Comparison of ENCODE assay signal across 9 mouse cellular contexts in the genomic region with DNA sequence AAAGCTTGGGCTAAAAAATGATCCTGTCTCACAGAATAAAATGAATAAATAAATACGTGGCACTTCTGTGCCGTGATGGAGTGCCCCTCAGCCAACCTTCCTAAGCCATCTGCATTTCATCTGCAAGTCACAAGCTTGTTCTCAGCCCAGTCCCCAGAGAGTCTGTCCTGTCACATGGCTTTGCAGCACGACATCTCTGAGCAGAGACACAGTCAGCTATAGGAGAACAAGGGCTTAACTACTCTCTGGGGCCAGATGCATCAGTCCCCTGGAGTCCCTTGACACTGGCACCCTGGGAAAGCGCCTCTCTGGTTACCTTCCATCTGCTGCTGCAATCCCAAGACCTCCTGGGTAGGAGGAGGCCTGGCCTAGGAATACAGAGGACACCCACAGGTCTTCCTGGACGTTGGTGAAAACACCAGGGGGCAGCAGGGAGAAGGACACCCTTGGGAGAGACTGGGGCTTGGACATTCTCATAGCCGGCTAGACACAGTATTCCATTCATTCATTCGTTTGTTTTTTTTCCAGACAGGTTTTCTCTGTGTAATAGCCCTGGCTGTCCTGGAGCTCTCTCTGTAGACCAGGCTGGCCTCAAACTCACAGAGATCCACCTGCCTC. TPM values are rescaled to one million over a fixed set of nuclear protein-coding genes. Genes with fewer than 3 reads are reported as not detected.
A peak's percentile ranks its signal among the peaks of the same experiment; 100 is the strongest.
DNase-seq lines count a peak whose midpoint lies in the region; ATAC-seq and TF ChIP-seq lines count a peak whose summit lies in the region.
"Had no signal": no experiment of that assay in that cellular context is flagged by ENCODE, and none has a peak within 500 bp of the region (broad histone marks: within the 10 kb centered on the region; RNA-seq: fewer than 3 reads in every experiment).

No protein-coding gene starts in this region.

- peak; percentile 65 for DNase-seq in gastrocnemius, adult 18-20 months (ENCODE audit: low spot score)
- no peak for DNase-seq in gastrocnemius, postnatal 25 days
- DNase-seq in thymus, adult 2 months: peak; percentile 51
- no peak for DNase-seq in thymus, postnatal 0 days (ENCODE audit: low spot score)
- no peak for DNase-seq in kidney, postnatal 0 days (ENCODE audit: low spot score)
- peak; percentile 29 for DNase-seq in splenic B cell, adult 2 months (ENCODE audit: low read depth, low spot score)
- DNase-seq in forebrain, embryonic 10.5 days (ENCODE audit: extremely low spot score, low spot score): no peak
- no peak for DNase-seq in midbrain, embryonic 14.5 days

- H3K4me3 ChIP-seq in thymus, adult 2 months (ENCODE audit: control insufficient read depth, insufficient read depth, low read length): no peak overlapping the region
- H3K4me3 ChIP-seq in kidney, postnatal 0 days (replicated peaks; ENCODE audit: low read depth, low read length): no peak overlapping the region
- no peak overlapping the region for H3K4me3 ChIP-seq in forebrain, embryonic 10.5 days
- H3K4me3 ChIP-seq in midbrain, embryonic 14.5 days (replicated peaks; ENCODE audit: low read depth, low read length): no peak overlapping the region
- H3K4me3 ChIP-seq: embryonic facial prominence, embryonic 13.5 days had no signal

- H3K9me3 ChIP-seq in kidney, postnatal 0 days (replicated peaks; ENCODE audit: low read length): no peaks in the 10 kb centered on the region
- no peaks in the 10 kb centered on the region for H3K9me3 ChIP-seq in forebrain, embryonic 10.5 days
- H3K9me3 ChIP-seq in midbrain, embryonic 14.5 days (ENCODE audit: control insufficient read depth, low read length): no peaks in the 10 kb centered on the region
- H3K9me3 ChIP-seq: embryonic facial prominence, embryonic 13.5 days had no signal

- peaks cover 7% of the 10 kb centered on the region for H3K4me1 ChIP-seq in thymus, adult 2 months (replicated peaks; ENCODE audit: control insufficient read depth, insufficient read depth, low read length)
- H3K4me1 ChIP-seq in kidney, postnatal 0 days (replicated peaks; ENCODE audit: insufficient read depth, low read length): peaks cover 6% of the 10 kb centered on the region
- H3K4me1 ChIP-seq in forebrain, embryonic 10.5 days: peaks cover 20% of the 10 kb centered on the region
- H3K4me1 ChIP-seq in midbrain, embryonic 14.5 days (ENCODE audit: control insufficient read depth, insufficient read depth, low read length): no peaks in the 10 kb centered on the region

- H3K4me2 ChIP-seq in kidney, postnatal 0 days (ENCODE audit: low read length): no peak overlapping the region
- H3K4me2 ChIP-seq in midbrain, embryonic 14.5 days (ENCODE audit: low read length): no peak overlapping the region
- H3K4me2 ChIP-seq: embryonic facial prominence, embryonic 13.5 days had no signal

- no peak for ATAC-seq in kidney, postnatal 0 days (replicated peaks; ENCODE audit: low FRiP score, low read depth)
- no peak for ATAC-seq in midbrain, embryonic 14.5 days (ENCODE audit: low FRiP score, low TSS enrichment)

- no peaks in the 10 kb centered on the region for H3K27me3 ChIP-seq in thymus, adult 2 months (ENCODE audit: control insufficient read depth, insufficient read depth, low read length)
- 0 out of 2 replicates have a peak, but pooled peaks cover 3% of the 10 kb centered on the region for H3K27me3 ChIP-seq in kidney, postnatal 0 days (ENCODE audit: insufficient read depth, low read length)
- no peaks in the 10 kb centered on the region for H3K27me3 ChIP-seq in splenic B cell, adult 2 months (ENCODE audit: control insufficient read depth, insufficient read depth, low read length, poor library complexity, severe bottlenecking)
- H3K27me3 ChIP-seq in forebrain, embryonic 10.5 days (ENCODE audit: poor library complexity, severe bottlenecking): peaks cover 41% of the 10 kb centered on the region
- peaks cover 12% of the 10 kb centered on the region for H3K27me3 ChIP-seq in midbrain, embryonic 14.5 days (ENCODE audit: control insufficient read depth, insufficient read depth, low read length)

- TF ChIP-seq CTCF in thymus, adult 2 months (IDR thresholded peaks at IDR 0.05; ENCODE audit: borderline replicate concordance, control insufficient read depth, extremely low read depth, insufficient read depth, low read length, poor library complexity): no peak
- TF ChIP-seq CTCF in kidney, postnatal 0 days (IDR thresholded peaks at IDR 0.05; ENCODE audit: low read depth): peak; percentile 64

- H3K27ac ChIP-seq in thymus, adult 2 months (ENCODE audit: control insufficient read depth, insufficient read depth, low read length): no peak overlapping the region
- H3K27ac ChIP-seq in kidney, postnatal 0 days: no peak overlapping the region
- H3K27ac ChIP-seq in forebrain, embryonic 10.5 days: no peak overlapping the region
- H3K27ac ChIP-seq in midbrain, embryonic 14.5 days (replicated peaks; ENCODE audit: low read depth, low read length): no peak overlapping the region
- H3K27ac ChIP-seq: embryonic facial prominence, embryonic 13.5 days had no signal

- WGBS in thymus, adult 2 months: 84% methylated on average over 7 of the region's 7 CpGs
- WGBS in kidney, postnatal 0 days: 63% methylated on average over 7 of the region's 7 CpGs
- WGBS in forebrain, embryonic 10.5 days: 69% methylated on average over 7 of the region's 7 CpGs
- 49% methylated on average over 7 of the region's 7 CpGs for WGBS in midbrain, embryonic 14.5 days

- no peaks in the 10 kb centered on the region for H3K36me3 ChIP-seq in thymus, adult 2 months (ENCODE audit: control insufficient read depth, insufficient read depth, low read length)
- no peaks in the 10 kb centered on the region for H3K36me3 ChIP-seq in kidney, postnatal 0 days (ENCODE audit: insufficient read depth, low read length)
- H3K36me3 ChIP-seq in splenic B cell, adult 2 months (ENCODE audit: control insufficient read depth, insufficient read depth, low read length, poor library complexity, severe bottlenecking): no peaks in the 10 kb centered on the region
- H3K36me3 ChIP-seq in forebrain, embryonic 10.5 days (replicated peaks): no peaks in the 10 kb centered on the region
- H3K36me3 ChIP-seq in midbrain, embryonic 14.5 days (ENCODE audit: control insufficient read depth, insufficient read depth, low read length): no peaks in the 10 kb centered on the region
- H3K36me3 ChIP-seq: embryonic facial prominence, embryonic 13.5 days had no signal

- no peak overlapping the region for H3K9ac ChIP-seq in kidney, postnatal 0 days (ENCODE audit: low read depth, low read length)
- no peak overlapping the region for H3K9ac ChIP-seq in midbrain, embryonic 14.5 days (replicated peaks; ENCODE audit: low read length)
- H3K9ac ChIP-seq: embryonic facial prominence, embryonic 13.5 days had no signal

- TF ChIP-seq POLR2A in thymus, adult 2 months (IDR thresholded peaks at IDR 0.05; ENCODE audit: control insufficient read depth, extremely low read depth, insufficient read depth, low read length, poor library complexity): no peak

RNA-seq across cellular contexts. Expression of a gene that starts 3.9 kb away (rescaled TPM):
- total RNA-seq in gastrocnemius, adult 18-20 months (2021): 10 to 100 TPM in 1 of 2 experiments, 1 to 10 TPM in 1; 7.8 to 10.0 TPM
- total RNA-seq in gastrocnemius, postnatal 25 days (2021): 10 to 100 TPM in 1 of 2 experiments, 1 to 10 TPM in 1; 9.0 to 10.7 TPM
- 5.5 and 5.8 TPM in 2 replicates for polyA plus RNA-seq in thymus, adult 2 months (2012; rRNA removed)
- polyA plus RNA-seq in thymus, postnatal 0 days (2015; fragmentation: Nextera tagmentation; extraction: Ambion mirVana): 3.3 and 3.5 TPM in 2 replicates
- 6.6 and 6.9 TPM in 2 replicates for polyA plus RNA-seq in kidney, postnatal 0 days (2015; fragmentation: Nextera tagmentation; extraction: Ambion mirVana)
- polyA plus RNA-seq in forebrain, embryonic 10.5 days (2016; fragmentation: Nextera tagmentation; extraction: Ambion mirVana): 3.0 and 3.6 TPM in 2 replicates
- 1.1 and 2.1 TPM in 2 replicates for polyA plus RNA-seq in midbrain, embryonic 14.5 days (2014; fragmentation: Nextera tagmentation; extraction: Ambion mirVana)

Comparison
In these comparisons a context has a peak if more than half of its experiments do, and no peak if none do; other contexts are left out.
1. DNase-seq: peak in gastrocnemius, adult 18-20 months (single experiment), thymus, adult 2 months (single experiment) and splenic B cell, adult 2 months (single experiment); none in gastrocnemius, postnatal 25 days (single experiment), thymus, postnatal 0 days (single experiment), kidney, postnatal 0 days (single experiment), forebrain, embryonic 10.5 days (single experiment) and midbrain, embryonic 14.5 days (single experiment).